Mouse (Mus musculus) megakaryocyte, embryonic 14.5 days (primary cell): ENCODE results near the gene Fam227a. TPM values are rescaled to one million over a fixed set of nuclear protein-coding genes. Genes with fewer than 3 reads are reported as not detected.

Experiments
- H3K27me3 ChIP-seq: replicated peaks from 2 replicates; pipeline ENCODE3; 2012; ENCODE audit warnings: inconsistent platforms
- H3K36me3 ChIP-seq: replicated peaks from 2 replicates; pipeline ENCODE3; 2012; ENCODE audit warnings: low read length, inconsistent platforms, mixed read lengths
- H3K4me1 ChIP-seq: 2 replicates; pipeline ENCODE4 v1.6.1; 2012; ENCODE audit warnings: inconsistent platforms
- H3K4me3 ChIP-seq: replicated peaks from 2 replicates; pipeline ENCODE3; 2012; ENCODE audit warnings: moderate library complexity, mild to moderate bottlenecking, inconsistent platforms
- H3K9me3 ChIP-seq: 2 replicates; pipeline ENCODE4 v1.6.1; 2012; ENCODE audit warnings: inconsistent platforms
- FLI1 ChIP-seq: IDR thresholded peaks from 2 replicates; pipeline ENCODE4 v1.6.1; 2012; ENCODE audit warnings: low read length, inconsistent platforms, mixed read lengths
- GATA1 ChIP-seq: IDR thresholded peaks from 3 replicates; pipeline ENCODE4 v1.6.1; 2012; ENCODE audit warnings: mixed read lengths, low read length, inconsistent platforms, borderline replicate concordance
- polyA plus RNA-seq: library from polyadenylated mRNA; stranded (reverse); fragments of >175 nt; gene quantifications from 2 replicates; pipeline ENCODE4 v1.2.3, GENCODE M21; 2012; ENCODE audit warnings: low replicate concordance; ENCODE audit not compliant: insufficient read depth

Gene Fam227a
- polyA plus RNA-seq, 1 experiment = 0.38 TPM

DNA sequence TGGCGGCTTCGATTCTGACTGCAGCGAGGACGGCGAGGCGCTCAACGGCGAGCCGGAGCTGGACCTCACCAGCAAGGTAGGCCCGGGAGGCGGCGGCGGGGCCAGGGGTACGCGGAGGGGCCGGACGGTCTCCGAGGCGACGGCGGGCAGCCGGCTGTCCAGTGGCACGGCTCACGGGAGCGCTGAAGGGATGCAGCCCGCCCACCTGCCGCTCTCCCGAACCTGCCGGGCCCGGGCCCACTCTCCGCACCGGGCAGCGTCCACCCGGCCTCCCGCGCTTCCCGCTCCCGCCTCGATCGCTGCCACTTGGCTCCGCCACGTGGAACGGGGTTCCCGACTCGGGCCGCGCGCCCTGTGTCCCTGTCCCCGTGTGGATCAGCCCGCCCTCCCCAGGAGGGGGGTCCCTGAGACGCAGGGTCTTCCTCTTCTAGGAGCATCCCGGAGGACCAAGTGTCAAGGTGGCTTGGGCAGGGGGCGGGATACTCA, 32.3 kb upstream of the Fam227a start:
- no peaks in the 10 kb centered on the region for H3K27me3 ChIP-seq
- peaks cover 74% of the 10 kb centered on the region for H3K4me1 ChIP-seq
- peaks cover 14% of the 10 kb centered on the region for H3K36me3 ChIP-seq
- H3K9me3 ChIP-seq = no peaks in the 10 kb centered on the region
- no peak for TF ChIP-seq FLI1
- H3K4me3 ChIP-seq = peak overlapping the region; percentile 98

- H3K27me3 ChIP-seq = no peaks in the 10 kb centered on the region
- peaks cover 74% of the 10 kb centered on the region for H3K4me1 ChIP-seq
- peak within 1 kb of the TSS; percentile 98 for H3K4me3 ChIP-seq
- no peaks in the 10 kb centered on the region for H3K9me3 ChIP-seq
- TF ChIP-seq GATA1 (no peak), FLI1 (no peak)
- H3K36me3 ChIP-seq = peaks cover 10% of the 10 kb centered on the region
These were observed 31.8 kb upstream of the Fam227a start, which contains the start of gene Gtpbp1 for GRCm38 (mm10) chr15:79690426-79691022. TSS of gene Gtpbp1 (plus strand) at chr15:79690845.

DNA sequence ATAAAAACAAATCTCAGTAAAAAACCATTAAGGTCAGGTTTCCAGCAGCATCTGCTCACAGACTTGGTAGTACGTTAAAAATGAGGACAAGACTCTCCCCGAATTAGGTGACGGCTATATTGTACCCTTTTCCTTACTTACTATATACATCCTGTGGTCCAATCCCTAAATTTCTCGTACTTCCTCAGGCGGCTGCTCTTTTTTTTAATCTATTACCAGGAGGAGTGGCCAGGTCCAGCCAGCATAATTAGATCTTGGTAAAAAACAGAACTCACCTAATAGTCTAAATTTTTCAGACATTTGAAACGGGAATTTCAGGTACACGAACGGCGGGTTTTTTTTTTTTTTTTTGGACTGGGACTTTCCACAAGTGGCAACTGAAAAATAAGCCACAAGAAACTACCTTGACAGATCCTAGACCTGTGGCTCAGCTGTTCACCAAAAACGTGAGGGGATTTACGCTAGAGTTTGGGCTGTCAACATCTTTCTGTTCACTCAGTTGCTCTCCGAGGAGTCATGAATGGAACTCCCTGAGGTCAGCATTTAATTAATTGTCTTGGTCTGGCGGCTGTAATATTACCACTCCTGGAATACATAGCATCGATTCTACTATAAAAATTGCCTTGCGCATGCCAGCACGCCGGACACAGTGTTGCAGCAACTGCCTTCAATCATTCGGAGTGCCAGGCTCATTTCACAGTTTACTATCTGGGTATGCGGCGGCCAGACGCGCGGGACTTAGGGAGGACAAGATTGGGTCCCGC, 31.1 kb upstream of the Fam227a start:
- H3K27me3 ChIP-seq = no peaks in the 10 kb centered on the region
- no peaks in the 10 kb centered on the region for H3K9me3 ChIP-seq
- TF ChIP-seq GATA1 (0 out of 3 replicates have a peak, but pooled peaks have one; percentile 29), FLI1 (no peak)
- peaks cover 3% of the 10 kb centered on the region for H3K36me3 ChIP-seq
- peaks cover 74% of the 10 kb centered on the region for H3K4me1 ChIP-seq
- peak overlapping the region; percentile 98 for H3K4me3 ChIP-seq

DNA sequence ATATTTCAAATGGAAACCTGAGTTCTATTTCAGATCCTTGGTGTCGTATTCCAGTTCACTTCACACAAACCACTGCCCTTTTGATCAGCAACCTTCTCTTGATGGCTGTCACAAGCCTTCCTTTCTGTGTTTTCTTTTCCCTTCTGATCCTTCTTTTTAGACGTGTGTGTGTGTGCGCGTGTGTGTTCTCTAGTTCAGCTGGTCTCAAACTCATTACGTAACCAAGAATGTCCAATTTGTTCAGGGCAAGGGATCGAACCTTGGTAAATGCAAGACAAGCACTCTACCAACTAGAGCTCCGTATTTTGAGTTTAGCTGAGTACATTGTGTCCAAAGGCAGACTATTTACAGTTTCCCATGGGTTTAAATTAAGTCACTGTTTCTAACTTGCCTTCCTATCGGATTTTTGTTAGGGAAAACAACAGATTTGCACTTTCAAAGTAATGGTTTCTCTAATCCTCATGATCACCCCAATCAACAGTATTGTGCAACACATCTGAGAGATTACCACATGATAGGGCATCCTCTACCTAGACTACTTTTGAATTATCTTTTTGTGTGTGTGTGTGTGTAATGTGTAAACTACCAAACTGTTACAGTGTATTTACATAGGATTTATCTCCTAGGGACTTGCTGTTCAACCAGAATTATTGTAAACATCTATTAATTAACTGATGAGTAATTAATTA, 29.7 kb upstream of the Fam227a start:
- Histone ChIP-seq H3K4me3 (peak overlapping the region; percentile 97), H3K36me3 (peaks cover under 1% of the 10 kb centered on the region), H3K9me3 (no peaks in the 10 kb centered on the region), H3K27me3 (no peaks in the 10 kb centered on the region), H3K4me1 (peaks cover 74% of the 10 kb centered on the region)
- TF ChIP-seq GATA1 (no peak), FLI1 (no peak)

DNA sequence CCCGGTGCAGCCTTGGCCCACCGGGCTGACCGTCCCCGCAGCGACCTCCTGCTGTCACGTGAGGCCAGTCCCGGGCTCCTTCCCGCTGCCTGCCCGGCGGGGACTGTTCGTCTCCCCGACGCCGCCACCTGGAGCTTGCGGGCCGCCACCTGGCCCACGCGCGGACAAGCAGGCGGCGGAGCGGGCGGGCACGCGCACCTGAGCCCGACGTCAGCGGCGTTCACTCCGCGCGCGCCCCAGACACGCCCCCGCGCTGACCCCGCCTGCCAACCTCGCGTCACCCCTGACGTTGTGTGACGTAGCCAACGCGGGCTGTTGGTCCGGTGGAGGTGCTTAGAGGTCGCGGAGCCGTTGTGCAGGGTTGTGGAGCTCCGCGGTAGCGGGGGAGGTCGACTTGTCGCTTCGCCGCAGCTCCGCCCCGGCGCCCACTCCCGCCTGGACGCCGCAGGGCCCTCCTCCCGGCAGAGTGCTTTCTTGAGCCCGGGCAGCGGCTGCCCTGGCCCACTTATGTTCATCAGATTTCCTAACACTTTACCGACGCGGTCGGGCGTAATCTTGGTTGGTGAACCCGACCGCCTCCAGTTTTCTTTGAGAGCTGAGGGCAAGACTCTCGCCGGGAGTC, 29.0 kb upstream of the Fam227a start, which contains the start of gene Josd1:
TSS of gene Josd1 (minus strand) at position 274 of the 622 bp plus-strand sequence.
- no peaks in the 10 kb centered on the region for H3K9me3 ChIP-seq
- H3K36me3 ChIP-seq = peaks cover 5% of the 10 kb centered on the region
- no peaks in the 10 kb centered on the region for H3K27me3 ChIP-seq
- H3K4me1 ChIP-seq = peaks cover 74% of the 10 kb centered on the region
- no peak for TF ChIP-seq FLI1
- TF ChIP-seq GATA1 = no peak
- H3K4me3 ChIP-seq = peak within 1 kb of the TSS; percentile 97

- no peaks in the 10 kb centered on the region for H3K9me3 ChIP-seq
- H3K4me1 ChIP-seq = peaks cover 74% of the 10 kb centered on the region
- peak overlapping the region; percentile 97 for H3K4me3 ChIP-seq
- TF ChIP-seq GATA1 (no peak), FLI1 (no peak)
- H3K27me3 ChIP-seq = no peaks in the 10 kb centered on the region
- peaks cover 5% of the 10 kb centered on the region for H3K36me3 ChIP-seq
These were observed 28.4 kb upstream of the Fam227a start for GRCm38 (mm10) chr15:79687175-79687574.

GRCm38 (mm10) chr15:79686046-79686869, 27.5 kb upstream of the Fam227a start:
- H3K36me3 ChIP-seq = peaks cover 8% of the 10 kb centered on the region
- TF ChIP-seq FLI1 (no peak), GATA1 (no peak)
- H3K4me1 ChIP-seq = peaks cover 73% of the 10 kb centered on the region
- no peaks in the 10 kb centered on the region for H3K27me3 ChIP-seq
- H3K9me3 ChIP-seq = no peaks in the 10 kb centered on the region
- peak overlapping the region; percentile 91 for H3K4me3 ChIP-seq

- peaks cover 80% of the 10 kb centered on the region for H3K4me1 ChIP-seq
- H3K27me3 ChIP-seq = no peaks in the 10 kb centered on the region
- H3K9me3 ChIP-seq = no peaks in the 10 kb centered on the region
- peak overlapping the region; percentile 91 for H3K4me3 ChIP-seq
- TF ChIP-seq GATA1 (no peak), FLI1 (no peak)
- H3K36me3 ChIP-seq = peaks cover 14% of the 10 kb centered on the region
These were observed 26.4 kb upstream of the Fam227a start for GRCm38 (mm10) chr15:79685141-79685641.

GRCm38 (mm10) chr15:79684616-79685015, 25.9 kb upstream of the Fam227a start:
- Histone ChIP-seq H3K4me3 (peak overlapping the region; percentile 78), H3K27me3 (no peaks in the 10 kb centered on the region), H3K36me3 (peaks cover 17% of the 10 kb centered on the region), H3K4me1 (peaks cover 78% of the 10 kb centered on the region), H3K9me3 (no peaks in the 10 kb centered on the region)
- TF ChIP-seq GATA1 (no peak), FLI1 (no peak)
